In genomic region chr1:33903587-33903986, GRCm38 (mm10) we compare ENCODE assay signal across 9 mouse cellular contexts. TPM values are rescaled to one million over a fixed set of nuclear protein-coding genes. Genes with fewer than 3 reads are reported as not detected.
DNase-seq lines count a peak whose midpoint lies in the region.
"Had no signal": no experiment of that assay in that cellular context is flagged by ENCODE, and none has a peak within 500 bp of the region (broad histone marks: within the 10 kb centered on the region; RNA-seq: fewer than 3 reads in every experiment).

No protein-coding gene starts in this region.

- H3K27me3 ChIP-seq in forebrain, embryonic 10.5 days (ENCODE audit: poor library complexity, severe bottlenecking), result peaks cover 42% of the 10 kb centered on the region

- intact Hi-C loops in heart, postnatal 10 days (cut with DNase I), result no loop called here

- H3K36me3 ChIP-seq in forebrain, embryonic 10.5 days (replicated peaks), result no peaks in the 10 kb centered on the region

- WGBS in forebrain, embryonic 10.5 days, result 43% methylated on average over 9 of the region's 9 CpGs

- H3K9me3 ChIP-seq in forebrain, embryonic 10.5 days, result no peaks in the 10 kb centered on the region

- H3K4me3 ChIP-seq in forebrain, embryonic 10.5 days, result no peak overlapping the region

- H3K4me1 ChIP-seq in forebrain, embryonic 10.5 days, result peaks cover 18% of the 10 kb centered on the region

- no peak overlapping the region for H3K27ac ChIP-seq in forebrain, embryonic 10.5 days

- DNase-seq in gastrocnemius, adult 18-20 months (ENCODE audit: low spot score), result peak; percentile 15
- DNase-seq in gastrocnemius, adult 8-10 months (ENCODE audit: low spot score in 2 of 2), result no peak
- peak; percentile 32 for DNase-seq in retina, embryonic 14.5 days (ENCODE audit: low spot score)
- no peak for DNase-seq in retina, postnatal 1 day
- DNase-seq in heart, postnatal 10 days, result peak; percentile 47 to 52
- DNase-seq in urinary bladder, adult 2 months (ENCODE audit: low spot score), result no peak
- DNase-seq in thymus, postnatal 25 days, result no peak
- DNase-seq in forebrain, embryonic 10.5 days (ENCODE audit: extremely low spot score, low spot score), result no peak
- DNase-seq: forebrain, postnatal 0 days had no signal

RNA-seq across cellular contexts. Expression of gene Bend6, which starts 4.0 kb away (rescaled TPM):
- 1 to 10 TPM; 4.8 to 5.1 TPM for total RNA-seq in gastrocnemius, adult 18-20 months (2021)
- total RNA-seq in gastrocnemius, adult 8-10 months (2022), result 1 to 10 TPM; 2.6 to 5.1 (median 4.2) TPM
- total RNA-seq in heart, postnatal 10 days (2021), result 1 to 10 TPM; 3.2 to 4.1 TPM
- 2.1 and 2.6 TPM in 2 replicates for polyA plus RNA-seq in urinary bladder, adult 2 months (2012; rRNA removed)
- 1.5 and 2.0 TPM in 2 replicates for polyA plus RNA-seq in forebrain, embryonic 10.5 days (2016; fragmentation: Nextera tagmentation; extraction: Ambion mirVana)

RNA-seq across cellular contexts. Expression of gene Dst, which starts 4.4 kb away (rescaled TPM):
- total RNA-seq in gastrocnemius, adult 18-20 months (2021), result 100 to 1,000 TPM; 265 to 273 TPM
- total RNA-seq in gastrocnemius, adult 8-10 months (2022), result 100 to 1,000 TPM; 270 to 449 (median 334) TPM
- 100 to 1,000 TPM; 281 to 295 TPM for total RNA-seq in heart, postnatal 10 days (2021)
- 77.4 and 118 TPM in 2 replicates for polyA plus RNA-seq in urinary bladder, adult 2 months (2012; rRNA removed)
- polyA plus RNA-seq in forebrain, embryonic 10.5 days (2016; fragmentation: Nextera tagmentation; extraction: Ambion mirVana), result 11.3 and 11.9 TPM in 2 replicates

Comparison
In these comparisons a context has a peak if more than half of its experiments do, and no peak if none do; other contexts are left out.
1. DNase-seq: peak in gastrocnemius, adult 18-20 months (single experiment), retina, embryonic 14.5 days (single experiment) and heart, postnatal 10 days (2 of 2); none in gastrocnemius, adult 8-10 months (0 of 2), retina, postnatal 1 day (single experiment), urinary bladder, adult 2 months (single experiment), thymus, postnatal 25 days (single experiment) and forebrain, embryonic 10.5 days (single experiment).